Mouse (Mus musculus): ENCODE results near the gene Peak1. TPM values are rescaled to one million over a fixed set of nuclear protein-coding genes. Genes with fewer than 3 reads are reported as not detected.

Gene Peak1
- polyA plus RNA-seq, 1 experiment from 2014 or later = 5.5 TPM

GRCm38 (mm10) chr9:56302921-56303465 is 114.9 kb downstream of the Peak1 start:
- WGBS = 7% methylated on average over 3 of the region's 3 CpGs
- H3K4me2 ChIP-seq (ENCODE audit: low read length) = no peak overlapping the region
- H3K4me1 ChIP-seq (replicated peaks; ENCODE audit: control insufficient read depth, insufficient read depth, low read length) = no peaks in the 10 kb centered on the region
- ATAC-seq = no peak
- H3K27me3 ChIP-seq (replicated peaks; ENCODE audit: control insufficient read depth, insufficient read depth, low read length) = no peaks in the 10 kb centered on the region
- no peaks in the 10 kb centered on the region for H3K36me3 ChIP-seq (ENCODE audit: control insufficient read depth, insufficient read depth)
- H3K4me3 ChIP-seq (replicated peaks; ENCODE audit: low read length) = no peak overlapping the region
- no peaks in the 10 kb centered on the region for H3K9me3 ChIP-seq (ENCODE audit: control insufficient read depth, low read length)
- no peak overlapping the region for H3K9ac ChIP-seq (replicated peaks; ENCODE audit: low read depth, low read length)
- no peak overlapping the region for H3K27ac ChIP-seq (ENCODE audit: low read length)

GRCm38 (mm10) chr9:56290019-56290418 is 127.8 kb downstream of the Peak1 start:
- H3K4me1 ChIP-seq (replicated peaks; ENCODE audit: control insufficient read depth, insufficient read depth, low read length) = no peaks in the 10 kb centered on the region
- H3K4me3 ChIP-seq (replicated peaks; ENCODE audit: low read length) = no peak overlapping the region
- H3K9me3 ChIP-seq (ENCODE audit: control insufficient read depth, low read length) = no peaks in the 10 kb centered on the region
- WGBS = 91% methylated on average over 2 of the region's 2 CpGs
- no peak overlapping the region for H3K4me2 ChIP-seq (ENCODE audit: low read length)
- no peaks in the 10 kb centered on the region for H3K36me3 ChIP-seq (ENCODE audit: control insufficient read depth, insufficient read depth)
- H3K27ac ChIP-seq (ENCODE audit: low read length) = no peak overlapping the region
- no peaks in the 10 kb centered on the region for H3K27me3 ChIP-seq (replicated peaks; ENCODE audit: control insufficient read depth, insufficient read depth, low read length)
- ATAC-seq = no peak
- H3K9ac ChIP-seq (replicated peaks; ENCODE audit: low read depth, low read length) = no peak overlapping the region

GRCm38 (mm10) chr9:56282481-56282880 is 135.4 kb downstream of the Peak1 start:
- Histone ChIP-seq H3K9ac (replicated peaks; ENCODE audit: low read depth, low read length) (no peak overlapping the region), H3K9me3 (ENCODE audit: control insufficient read depth, low read length) (no peaks in the 10 kb centered on the region), H3K4me3 (replicated peaks; ENCODE audit: low read length) (no peak overlapping the region), H3K4me2 (ENCODE audit: low read length) (no peak overlapping the region), H3K4me1 (replicated peaks; ENCODE audit: control insufficient read depth, insufficient read depth, low read length) (no peaks in the 10 kb centered on the region), H3K36me3 (ENCODE audit: control insufficient read depth, insufficient read depth) (no peaks in the 10 kb centered on the region), H3K27me3 (replicated peaks; ENCODE audit: control insufficient read depth, insufficient read depth, low read length) (no peaks in the 10 kb centered on the region), H3K27ac (ENCODE audit: low read length) (no peak overlapping the region)
- ATAC-seq = no peak
- 66% methylated on average over 5 of the region's 5 CpGs for WGBS

GRCm38 (mm10) chr9:56273576-56273975 is 144.3 kb downstream of the Peak1 start:
- no peaks in the 10 kb centered on the region for H3K9me3 ChIP-seq (ENCODE audit: control insufficient read depth, low read length)
- H3K27me3 ChIP-seq (replicated peaks; ENCODE audit: control insufficient read depth, insufficient read depth, low read length) = no peaks in the 10 kb centered on the region
- no peak overlapping the region for H3K4me3 ChIP-seq (replicated peaks; ENCODE audit: low read length)
- H3K4me2 ChIP-seq (ENCODE audit: low read length) = no peak overlapping the region
- H3K27ac ChIP-seq (ENCODE audit: low read length) = no peak overlapping the region
- H3K36me3 ChIP-seq (ENCODE audit: control insufficient read depth, insufficient read depth) = no peaks in the 10 kb centered on the region
- no peak for ATAC-seq
- H3K4me1 ChIP-seq (replicated peaks; ENCODE audit: control insufficient read depth, insufficient read depth, low read length) = 0 out of 2 replicates have a peak, but pooled peaks cover 4% of the 10 kb centered on the region
- H3K9ac ChIP-seq (replicated peaks; ENCODE audit: low read depth, low read length) = no peak overlapping the region
- WGBS = 91% methylated on average over 3 of the region's 3 CpGs

GRCm38 (mm10) chr9:56272247-56272598 is 145.6 kb downstream of the Peak1 start:
- Histone ChIP-seq H3K27ac (ENCODE audit: low read length) (no peak overlapping the region), H3K27me3 (replicated peaks; ENCODE audit: control insufficient read depth, insufficient read depth, low read length) (no peaks in the 10 kb centered on the region), H3K4me2 (ENCODE audit: low read length) (no peak overlapping the region), H3K4me3 (replicated peaks; ENCODE audit: low read length) (no peak overlapping the region), H3K4me1 (replicated peaks; ENCODE audit: control insufficient read depth, insufficient read depth, low read length) (0 out of 2 replicates have a peak, but pooled peaks cover 4% of the 10 kb centered on the region), H3K9ac (replicated peaks; ENCODE audit: low read depth, low read length) (no peak overlapping the region), H3K9me3 (ENCODE audit: control insufficient read depth, low read length) (no peaks in the 10 kb centered on the region), H3K36me3 (ENCODE audit: control insufficient read depth, insufficient read depth) (no peaks in the 10 kb centered on the region)
- ATAC-seq = no peak
- WGBS = 86% methylated on average over 2 of the region's 2 CpGs

GRCm38 (mm10) chr9:56271326-56272246 is 146.3 kb downstream of the Peak1 start:
- Histone ChIP-seq H3K4me2 (ENCODE audit: low read length) (peak overlapping the region; percentile 2), H3K4me3 (replicated peaks; ENCODE audit: low read length) (no peak overlapping the region), H3K9ac (replicated peaks; ENCODE audit: low read depth, low read length) (no peak overlapping the region), H3K27me3 (replicated peaks; ENCODE audit: control insufficient read depth, insufficient read depth, low read length) (no peaks in the 10 kb centered on the region), H3K36me3 (ENCODE audit: control insufficient read depth, insufficient read depth) (no peaks in the 10 kb centered on the region), H3K9me3 (ENCODE audit: control insufficient read depth, low read length) (no peaks in the 10 kb centered on the region), H3K4me1 (replicated peaks; ENCODE audit: control insufficient read depth, insufficient read depth, low read length) (0 out of 2 replicates have a peak, but pooled peaks cover 4% of the 10 kb centered on the region), H3K27ac (ENCODE audit: low read length) (peak overlapping the region; percentile 14; the same call in 1 of the 2 replicates)
- ATAC-seq = peak; percentile 82
- 47% methylated on average over 21 of the region's 21 CpGs for WGBS

- H3K9ac ChIP-seq (replicated peaks; ENCODE audit: low read depth, low read length) = no peak overlapping the region
- 89% methylated on average over 3 of the region's 3 CpGs for WGBS
Measured at GRCm38 (mm10) chr9:56269101-56269500, 148.8 kb downstream of the Peak1 start.

GRCm38 (mm10) chr9:56266200-56266815 is 151.6 kb downstream of the Peak1 start:
- ATAC-seq = no peak
- Histone ChIP-seq H3K4me1 (replicated peaks; ENCODE audit: control insufficient read depth, insufficient read depth, low read length) (peaks cover 6% of the 10 kb centered on the region; the same call in 1 of the 2 replicates), H3K4me3 (replicated peaks; ENCODE audit: low read length) (no peak overlapping the region), H3K27ac (ENCODE audit: low read length) (no peak overlapping the region), H3K36me3 (ENCODE audit: control insufficient read depth, insufficient read depth) (no peaks in the 10 kb centered on the region), H3K9ac (replicated peaks; ENCODE audit: low read depth, low read length) (no peak overlapping the region), H3K9me3 (ENCODE audit: control insufficient read depth, low read length) (no peaks in the 10 kb centered on the region), H3K4me2 (ENCODE audit: low read length) (no peak overlapping the region), H3K27me3 (replicated peaks; ENCODE audit: control insufficient read depth, insufficient read depth, low read length) (no peaks in the 10 kb centered on the region)
- WGBS = 87% methylated on average over 7 of the region's 7 CpGs

More at GRCm38 (mm10) chr9:56269101-56269500, 148.8 kb downstream of the Peak1 start:
- ATAC-seq = no peak
- Histone ChIP-seq H3K4me1 (replicated peaks; ENCODE audit: control insufficient read depth, insufficient read depth, low read length) (peaks cover 6% of the 10 kb centered on the region; the same call in 1 of the 2 replicates), H3K4me3 (replicated peaks; ENCODE audit: low read length) (no peak overlapping the region), H3K9me3 (ENCODE audit: control insufficient read depth, low read length) (no peaks in the 10 kb centered on the region), H3K36me3 (ENCODE audit: control insufficient read depth, insufficient read depth) (no peaks in the 10 kb centered on the region), H3K4me2 (ENCODE audit: low read length) (no peak overlapping the region), H3K27me3 (replicated peaks; ENCODE audit: control insufficient read depth, insufficient read depth, low read length) (no peaks in the 10 kb centered on the region), H3K27ac (ENCODE audit: low read length) (no peak overlapping the region)

GRCm38 (mm10) chr9:56265460-56266199 is 152.2 kb downstream of the Peak1 start:
- Histone ChIP-seq H3K4me1 (replicated peaks; ENCODE audit: control insufficient read depth, insufficient read depth, low read length) (peaks cover 2% of the 10 kb centered on the region; the same call in 1 of the 2 replicates), H3K27ac (ENCODE audit: low read length) (no peak overlapping the region), H3K9ac (replicated peaks; ENCODE audit: low read depth, low read length) (no peak overlapping the region), H3K4me2 (ENCODE audit: low read length) (no peak overlapping the region), H3K27me3 (replicated peaks; ENCODE audit: control insufficient read depth, insufficient read depth, low read length) (no peaks in the 10 kb centered on the region), H3K9me3 (ENCODE audit: control insufficient read depth, low read length) (peaks cover under 1% of the 10 kb centered on the region), H3K36me3 (ENCODE audit: control insufficient read depth, insufficient read depth) (no peaks in the 10 kb centered on the region), H3K4me3 (replicated peaks; ENCODE audit: low read length) (no peak overlapping the region)
- WGBS = 81% methylated on average over 5 of the region's 5 CpGs
- ATAC-seq = no peak

Measured in forebrain, embryonic 16.5 days (tissue).